Mouse (Mus musculus): ENCODE measurements around the gene Akip1. TPM values are rescaled to one million over a fixed set of nuclear protein-coding genes. Genes with fewer than 3 reads are reported as not detected.

The Akip1 gene
- 8.8 and 12.3 TPM in 2 replicates for polyA plus RNA-seq (2012; rRNA removed)

- peak; percentile 57 for DNase-seq (ENCODE audit: low read depth, low spot score)
- WGBS: 2% methylated on average over 61 of the region's 61 CpGs
Measured at GRCm38 (mm10) chr7:109703190-109704015, at the start of gene Akip1, which contains the start of gene St5. Gene Akip1, plus strand, starts transcription at chr7:109703690. Gene St5, minus strand, starts transcription at chr7:109703605.

- DNase-seq (ENCODE audit: low read depth, low spot score): no peak
- 70% methylated on average over 5 of the region's 5 CpGs for WGBS
Measured at GRCm38 (mm10) chr7:109654871-109655270, 48.6 kb upstream of the Akip1 start.

DNA sequence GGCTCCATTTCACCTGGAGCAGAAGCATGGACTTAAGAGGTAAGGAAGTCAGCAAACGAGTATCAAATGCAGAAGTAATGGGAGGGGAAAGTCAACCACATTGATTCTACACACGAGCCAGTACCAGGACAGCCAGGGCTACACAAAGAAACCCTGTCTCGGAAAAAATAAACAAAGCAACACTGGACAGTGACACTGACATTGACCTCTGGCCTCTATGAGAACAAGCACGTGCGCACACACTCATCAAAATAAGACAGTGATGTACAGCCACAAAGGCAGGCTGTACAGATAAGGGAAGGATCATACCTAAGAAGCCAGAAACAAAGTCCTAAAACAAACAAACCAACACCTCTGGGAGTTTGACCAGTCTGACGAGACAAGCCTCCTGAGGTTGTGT is 45.6 kb upstream of the Akip1 start:
- WGBS: 34% methylated on average over 6 of the region's 6 CpGs
- no peak for DNase-seq (ENCODE audit: low read depth, low spot score)

GRCm38 (mm10) chr7:109659278-109659677 is 44.2 kb upstream of the Akip1 start:
- no peak for DNase-seq (ENCODE audit: low read depth, low spot score)
- 91% methylated on average over 2 of the region's 2 CpGs for WGBS

- DNase-seq (ENCODE audit: low read depth, low spot score): no peak
- 78% methylated on average over 4 of the region's 4 CpGs for WGBS
Measured at GRCm38 (mm10) chr7:109662626-109663025, 40.9 kb upstream of the Akip1 start.

DNA sequence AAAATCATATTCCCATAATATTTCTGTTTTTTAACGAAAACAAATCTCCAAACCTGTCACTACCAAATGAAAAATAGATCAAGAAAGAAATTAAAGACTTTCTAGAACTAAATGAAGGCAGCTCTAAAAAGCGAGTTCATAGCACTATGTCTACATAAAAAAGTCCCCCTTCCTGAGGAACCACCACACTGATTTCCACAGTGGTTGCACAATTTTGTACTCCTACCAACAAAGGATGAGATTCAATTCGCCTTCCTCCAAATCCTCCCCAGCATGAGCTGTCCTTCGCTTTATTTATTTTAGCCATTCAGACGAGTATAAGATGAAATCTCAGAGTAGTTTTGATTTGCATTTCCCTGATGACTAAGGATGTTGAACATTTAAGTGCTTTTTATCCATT is 36.8 kb upstream of the Akip1 start:
- WGBS: 74% methylated on average over 5 of the region's 5 CpGs
- no peak for DNase-seq (ENCODE audit: low read depth, low spot score)

DNA sequence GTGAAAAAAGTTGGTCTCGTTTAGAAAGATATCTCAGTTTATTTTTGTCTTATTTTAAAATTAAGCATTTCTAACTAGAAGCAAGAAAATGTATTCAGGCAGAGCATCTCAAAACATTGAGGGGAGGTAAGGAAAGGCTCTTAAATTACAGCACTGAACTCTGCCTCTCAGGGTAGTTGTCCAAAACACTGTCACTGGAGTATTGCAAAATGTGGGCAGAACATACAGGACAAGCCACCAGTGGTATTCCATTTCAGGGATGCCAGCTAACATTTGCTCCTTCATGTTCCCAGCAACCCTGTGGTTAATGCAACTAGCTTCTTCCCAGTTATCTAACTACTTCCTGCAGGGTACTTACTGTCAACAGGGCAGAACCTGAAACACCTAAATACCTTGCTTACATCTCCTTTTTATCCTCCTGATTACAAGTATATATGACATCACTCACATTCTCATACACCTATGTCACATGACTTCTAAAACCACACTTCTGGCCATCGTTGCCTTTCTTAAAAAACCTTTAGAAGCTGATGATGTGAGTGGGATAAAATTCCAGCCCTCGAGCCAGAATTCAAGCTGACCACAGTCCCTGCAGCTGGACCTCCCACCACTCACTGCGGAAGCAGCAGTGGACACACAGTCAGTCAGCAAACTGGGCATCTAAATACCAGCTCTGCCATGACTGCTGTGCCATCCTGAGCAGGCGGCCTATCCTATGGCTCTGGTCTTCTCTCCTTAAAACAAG is 33.9 kb upstream of the Akip1 start:
- no peak for DNase-seq (ENCODE audit: low read depth, low spot score)
- WGBS: 71% methylated on average over 5 of the region's 5 CpGs

DNA sequence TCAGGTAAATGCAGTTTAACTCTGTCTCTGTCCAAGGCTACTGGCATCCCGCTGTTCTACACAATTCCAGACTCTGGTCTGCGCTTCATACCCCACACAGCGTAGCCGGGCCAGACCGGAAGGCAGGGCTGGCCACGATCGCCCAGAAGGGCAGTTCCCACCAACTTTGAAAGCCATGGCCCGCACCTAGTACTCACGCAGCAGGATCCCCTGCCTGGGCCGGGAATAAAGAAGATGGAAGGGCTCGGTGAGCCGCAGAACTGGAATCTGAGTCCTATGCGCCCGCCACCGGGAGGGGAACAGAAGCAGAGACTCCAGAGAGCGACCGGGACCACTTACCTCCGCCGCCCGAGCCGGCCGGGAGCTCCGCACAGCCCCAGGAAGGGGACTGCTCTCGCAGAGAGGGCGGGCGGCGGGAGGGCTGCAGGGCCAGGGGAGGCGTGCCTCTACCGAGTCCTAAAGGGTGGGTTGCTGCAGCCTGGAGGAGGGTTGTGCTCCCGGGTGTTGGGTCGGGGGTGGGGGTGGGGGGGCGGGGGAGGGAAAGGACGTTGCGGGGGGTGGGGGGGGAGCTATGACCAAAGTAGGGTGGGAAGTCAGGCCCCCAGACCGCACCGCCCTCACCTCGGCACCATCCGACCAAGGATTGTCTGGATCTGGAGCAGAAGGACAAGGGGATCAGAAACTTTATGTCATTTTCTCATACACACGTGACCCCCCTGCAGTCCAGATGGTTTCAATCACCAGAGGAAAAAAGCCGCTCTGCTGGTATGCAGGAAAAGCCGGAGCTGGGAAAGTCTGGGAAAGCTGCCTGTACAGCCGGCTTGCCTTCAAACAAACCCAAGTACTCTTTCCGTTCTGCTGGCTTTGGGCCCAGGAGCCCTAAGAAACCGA is 31.7 kb upstream of the Akip1 start:
- 2% methylated on average over 44 of the region's 44 CpGs for WGBS
- peak; percentile 27 for DNase-seq (ENCODE audit: low read depth, low spot score)

GRCm38 (mm10) chr7:109674944-109675628 is 28.4 kb upstream of the Akip1 start:
- DNase-seq (ENCODE audit: low read depth, low spot score): no peak

DNA sequence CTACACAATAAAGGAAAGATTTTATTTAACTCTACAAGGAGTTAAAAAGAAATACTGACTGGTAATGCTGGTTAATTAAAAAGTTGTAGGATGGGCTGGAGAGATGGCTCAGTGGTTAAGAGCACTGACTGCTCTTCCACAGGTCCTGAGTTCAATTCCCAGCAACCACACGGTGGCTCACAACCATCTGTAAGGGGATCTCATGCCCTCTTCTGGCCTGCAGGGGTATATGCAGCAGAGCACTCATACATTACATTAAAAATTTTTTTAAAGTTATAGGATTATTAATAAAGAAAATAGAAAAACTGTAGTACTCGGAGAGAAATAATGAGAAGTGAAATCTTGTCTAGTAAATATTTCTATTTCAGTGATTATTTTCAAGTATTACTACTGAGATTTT is 23.2 kb upstream of the Akip1 start:
- no peak for DNase-seq (ENCODE audit: low read depth, low spot score)
- WGBS: 93% methylated on average over 2 of the region's 2 CpGs

More at GRCm38 (mm10) chr7:109674944-109675628, 28.4 kb upstream of the Akip1 start:
- 66% methylated on average over 4 of the region's 4 CpGs for WGBS

DNA sequence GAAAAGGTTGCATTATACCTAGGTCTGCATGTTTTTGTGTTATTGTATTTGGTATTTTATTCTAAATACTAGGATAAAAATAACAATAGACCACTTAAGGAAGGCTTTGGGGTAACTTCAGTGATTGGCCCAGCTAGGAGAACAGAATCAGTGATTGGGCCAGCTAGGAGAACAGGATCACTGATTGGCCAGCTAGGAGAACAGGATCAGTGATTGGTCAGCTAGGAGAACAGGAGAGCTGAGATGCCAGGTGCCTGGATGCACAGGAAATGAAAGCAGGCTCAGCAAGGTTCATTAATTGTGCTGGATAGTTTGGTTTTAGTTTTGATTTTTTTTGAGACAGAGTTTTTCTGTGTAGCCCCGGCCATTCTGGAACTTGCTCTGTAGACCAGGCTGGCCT is 22.6 kb upstream of the Akip1 start:
- no peak for DNase-seq (ENCODE audit: low read depth, low spot score)
- WGBS: 82% methylated on average over 1 of the region's 1 CpGs

DNA sequence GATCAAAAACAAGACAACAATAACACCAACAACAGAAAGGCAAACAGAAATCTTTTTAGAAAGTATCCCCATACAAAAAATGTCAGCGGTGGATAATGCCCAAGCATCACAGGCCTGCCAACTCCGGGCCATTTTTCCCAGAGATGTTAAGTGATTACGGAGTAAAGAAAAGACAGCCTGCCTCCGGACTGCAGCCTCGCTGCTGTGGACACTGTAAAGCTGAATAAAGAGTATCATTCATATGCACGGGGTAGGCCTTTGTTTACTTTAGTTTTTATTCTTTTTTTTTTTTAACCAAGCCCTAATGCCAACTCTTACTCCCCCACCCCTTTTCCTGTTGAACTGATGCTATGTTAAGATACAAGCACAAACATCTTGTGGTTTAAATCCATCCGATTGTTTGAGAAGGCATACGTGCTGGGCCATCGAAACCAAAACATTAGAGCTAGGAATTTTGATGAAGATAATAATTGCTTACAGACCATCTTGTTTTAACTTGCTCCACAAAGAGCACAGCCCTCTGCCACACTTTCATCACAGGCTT is 16.8 kb upstream of the Akip1 start:
- no peak for DNase-seq (ENCODE audit: low read depth, low spot score)
- WGBS: 42% methylated on average over 9 of the region's 9 CpGs

GRCm38 (mm10) chr7:109690101-109690500 is 13.4 kb upstream of the Akip1 start:
- 93% methylated on average over 3 of the region's 3 CpGs for WGBS

GRCm38 (mm10) chr7:109690961-109691360 is 12.5 kb upstream of the Akip1 start:
- WGBS: 61% methylated on average over 5 of the region's 5 CpGs

More at GRCm38 (mm10) chr7:109690101-109690500, 13.4 kb upstream of the Akip1 start:
- no peak for DNase-seq (ENCODE audit: low read depth, low spot score)

DNA sequence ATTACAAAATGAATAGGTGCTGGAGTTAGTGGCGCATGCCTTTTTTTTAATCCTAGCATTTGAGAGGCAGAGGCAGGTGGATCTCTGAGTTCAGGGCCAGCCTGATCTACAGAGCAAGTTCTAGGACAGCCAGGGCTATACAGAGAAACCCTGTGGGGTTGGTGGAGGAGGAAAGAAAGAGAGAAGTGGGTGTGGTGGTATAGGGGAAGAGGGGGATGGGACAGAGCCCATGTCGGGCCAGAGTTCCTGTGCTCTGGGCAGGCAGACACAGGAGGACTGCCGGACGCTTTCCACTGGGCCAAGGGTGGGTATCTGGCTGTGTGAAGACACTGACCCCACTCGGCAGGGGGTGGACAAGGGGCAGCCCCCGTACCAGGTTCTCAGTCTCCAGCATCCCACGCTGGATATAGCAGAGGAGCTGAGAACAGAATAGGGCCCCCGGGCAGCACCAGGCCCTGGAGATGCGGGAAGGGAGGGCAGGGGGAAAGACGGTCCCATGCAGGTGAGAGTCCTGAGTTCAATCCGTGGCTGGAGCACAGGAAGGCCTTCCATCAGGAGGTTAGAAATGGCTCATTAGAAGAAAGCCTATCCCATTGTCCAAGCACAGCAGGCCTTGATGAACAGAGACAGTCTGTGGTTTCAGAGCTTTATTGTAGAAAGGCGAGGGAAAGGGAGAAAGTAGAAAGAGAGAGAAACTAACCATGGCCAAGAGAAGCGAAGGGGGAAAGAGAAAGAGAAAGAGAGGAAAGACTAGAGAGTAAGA is 8.7 kb upstream of the Akip1 start:
- 87% methylated on average over 13 of the region's 13 CpGs for WGBS
- no peak for DNase-seq (ENCODE audit: low read depth, low spot score)

More at GRCm38 (mm10) chr7:109690961-109691360, 12.5 kb upstream of the Akip1 start:
- DNase-seq (ENCODE audit: low read depth, low spot score): no peak

GRCm38 (mm10) chr7:109695339-109695726 is 8.2 kb upstream of the Akip1 start:
- 91% methylated on average over 10 of the region's 10 CpGs for WGBS
- DNase-seq (ENCODE audit: low read depth, low spot score): no peak

GRCm38 (mm10) chr7:109700213-109700612 is 3.3 kb upstream of the Akip1 start:
- no peak for DNase-seq (ENCODE audit: low read depth, low spot score)

DNA sequence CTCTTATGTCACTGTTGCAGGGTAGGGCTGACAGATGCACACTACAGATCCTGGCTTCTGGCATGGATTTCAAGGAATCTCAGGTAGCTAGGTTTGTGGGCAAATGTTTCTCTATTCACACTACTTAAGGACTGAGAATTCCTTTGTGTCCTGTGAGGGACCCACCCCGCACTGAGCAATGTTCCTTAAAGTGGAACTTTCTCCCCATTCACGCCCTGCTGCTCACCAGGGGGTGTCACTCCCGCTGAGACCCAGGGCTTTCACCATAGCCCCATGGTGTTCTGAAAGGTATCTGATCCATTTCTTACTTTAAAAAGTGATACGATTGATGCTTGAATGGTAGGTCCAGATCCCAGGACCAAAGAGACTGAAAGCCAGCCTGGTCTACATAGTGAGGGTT is 769 bp upstream of the Akip1 start:
- DNase-seq (ENCODE audit: low read depth, low spot score): no peak
- 71% methylated on average over 4 of the region's 4 CpGs for WGBS
